Comparison of ENCODE assay signal across 25 mouse cellular contexts in the genomic region with DNA sequence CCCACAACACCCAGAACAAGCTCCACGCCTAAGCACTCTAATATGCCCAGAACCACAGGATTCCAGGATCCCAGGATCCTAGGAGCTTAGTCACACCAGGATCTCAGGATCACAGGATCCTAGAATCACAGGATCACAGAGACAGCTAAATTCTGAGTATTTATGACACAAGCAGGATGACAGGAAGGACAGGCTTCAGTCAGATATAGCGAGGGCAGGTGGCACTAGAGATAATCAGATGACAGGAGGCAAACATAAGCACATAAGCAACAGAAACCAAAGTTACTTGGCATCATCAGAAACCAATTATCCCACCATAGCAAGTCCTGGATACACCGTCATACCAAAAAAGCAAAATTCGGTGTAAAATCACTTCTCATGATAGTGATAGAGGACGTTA.
"Had no signal": no experiment of that assay in that cellular context is flagged by ENCODE, and none has a peak within 500 bp of the region (broad histone marks: within the 10 kb centered on the region; RNA-seq: fewer than 3 reads in every experiment).

No protein-coding gene starts in this region.

- H3K27ac ChIP-seq: gastrocnemius, adult 2 months; heart, embryonic 10.5 days; hindbrain, embryonic 10.5 days; hindbrain, embryonic 13.5 days; hindbrain, embryonic 15.5 days; hindbrain, postnatal 0 days; kidney, embryonic 15.5 days; kidney, postnatal 0 days; left cerebral cortex, adult 2 months; limb, embryonic 10.5 days; limb, embryonic 12.5 days had no signal

- H3K9ac ChIP-seq: heart, embryonic 12.5 days; hindbrain, embryonic 13.5 days; hindbrain, embryonic 15.5 days; kidney, embryonic 15.5 days; limb, embryonic 12.5 days had no signal

- ATAC-seq: hindbrain, postnatal 0 days; intestine, embryonic 16.5 days had no signal

- H3K36me3 ChIP-seq: heart, embryonic 10.5 days; heart, embryonic 12.5 days; hindbrain, embryonic 10.5 days; hindbrain, embryonic 13.5 days; hindbrain, embryonic 15.5 days; kidney, embryonic 15.5 days; limb, embryonic 10.5 days; limb, embryonic 12.5 days had no signal

- H3K4me2 ChIP-seq: heart, embryonic 12.5 days; hindbrain, embryonic 13.5 days; hindbrain, embryonic 15.5 days; kidney, embryonic 15.5 days; limb, embryonic 12.5 days had no signal

- H3K4me1 ChIP-seq: heart, embryonic 10.5 days; heart, embryonic 12.5 days; hindbrain, embryonic 10.5 days; hindbrain, embryonic 13.5 days; hindbrain, embryonic 15.5 days; kidney, embryonic 15.5 days; limb, embryonic 10.5 days; limb, embryonic 12.5 days had no signal

- H3K9me3 ChIP-seq: heart, embryonic 10.5 days; heart, embryonic 12.5 days; hindbrain, embryonic 10.5 days; hindbrain, embryonic 13.5 days; hindbrain, embryonic 15.5 days; kidney, embryonic 15.5 days; limb, embryonic 10.5 days; limb, embryonic 12.5 days had no signal

- H3K4me3 ChIP-seq: gastrocnemius, adult 2 months; heart, embryonic 10.5 days; heart, embryonic 12.5 days; hindbrain, embryonic 10.5 days; hindbrain, embryonic 13.5 days; hindbrain, embryonic 15.5 days; kidney, embryonic 15.5 days; left cerebral cortex, adult 2 months; limb, embryonic 10.5 days; limb, embryonic 12.5 days had no signal

- DNase-seq: gastrocnemius, adult 2 months; gastrocnemius, postnatal 10 days; gastrocnemius, postnatal 25 days; heart, adult 18-20 months; heart, postnatal 10 days; heart, postnatal 4 days; kidney, adult 11 months; kidney, adult 2 months; kidney, adult 9 months; kidney, postnatal 14 days; kidney, postnatal 36 days; layer of hippocampus, adult 9-11 months; lung, adult 18-20 months had no signal

- H3K27me3 ChIP-seq: heart, embryonic 12.5 days; hindbrain, embryonic 13.5 days; hindbrain, embryonic 15.5 days; kidney, embryonic 15.5 days; limb, embryonic 12.5 days had no signal
